Mouse (Mus musculus): Measurements from ENCODE around the gene Gm28053.

Gm28053 gene

DNA sequence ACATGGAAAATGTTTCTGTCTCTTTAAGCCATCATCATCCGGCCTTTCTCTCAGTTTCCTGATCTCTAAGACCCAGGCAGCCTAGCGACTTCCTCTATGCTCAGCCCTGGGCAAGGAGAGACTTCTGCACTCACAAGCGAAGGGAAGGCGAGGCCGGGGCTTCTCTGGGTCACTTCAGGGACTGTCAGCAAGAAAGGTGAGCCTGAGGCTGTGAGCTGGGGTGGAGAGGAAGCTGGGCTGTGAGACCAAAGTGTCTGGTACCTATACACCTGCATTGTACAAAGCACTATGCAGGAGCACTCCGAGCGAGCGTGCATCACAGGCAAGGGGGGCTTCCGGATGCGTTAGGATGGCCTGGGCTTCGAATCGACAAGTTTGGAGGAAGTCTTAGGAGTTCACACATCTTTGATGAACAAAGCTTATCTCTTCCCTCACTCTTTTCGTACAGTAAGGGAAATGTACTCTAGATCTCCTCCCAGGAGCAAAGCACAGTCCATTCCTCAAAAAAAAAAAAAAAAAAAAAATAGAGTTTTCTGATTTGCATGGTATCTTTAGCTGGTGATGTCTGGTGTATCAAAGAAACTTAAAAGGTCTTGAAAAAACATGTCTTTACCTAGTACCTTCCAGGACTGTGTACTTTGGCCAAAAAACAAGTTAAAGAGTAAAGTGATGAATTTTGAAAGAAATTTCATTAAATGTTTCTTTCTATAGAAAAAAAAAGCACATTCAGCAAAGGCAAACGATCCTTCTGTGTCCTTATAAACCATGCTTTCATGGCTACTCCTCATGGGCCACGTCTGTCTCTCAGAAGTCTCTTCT is 20.8 kb downstream of the Gm28053 start, which contains the start of gene Gimap1:
Gene Gimap1, plus strand, starts transcription at position 94 of the 819 bp plus-strand sequence.
- no peak for ATAC-seq (ENCODE audit: insufficient number of reproducible peaks, low FRiP score, low TSS enrichment)

DNA sequence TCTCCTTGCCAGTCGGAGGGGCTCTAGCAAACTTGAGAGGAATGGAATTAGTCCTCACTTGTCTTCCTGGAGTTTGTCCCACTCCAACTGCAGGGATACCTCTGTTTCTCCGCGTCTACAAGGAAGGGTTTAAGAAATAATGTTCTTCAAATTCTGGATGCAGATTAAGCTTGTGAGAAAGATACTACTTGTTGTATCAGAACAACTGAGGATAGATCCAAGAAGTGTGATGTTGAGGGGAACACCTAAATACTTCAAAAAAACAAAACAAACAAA is 21.3 kb downstream of the Gm28053 start:
- no peak for ATAC-seq (ENCODE audit: insufficient number of reproducible peaks, low FRiP score, low TSS enrichment)

- no peak for ATAC-seq (ENCODE audit: insufficient number of reproducible peaks, low FRiP score, low TSS enrichment)
Measured at GRCm38 (mm10) chr6:48740501-48741169, 22.2 kb downstream of the Gm28053 start.

DNA sequence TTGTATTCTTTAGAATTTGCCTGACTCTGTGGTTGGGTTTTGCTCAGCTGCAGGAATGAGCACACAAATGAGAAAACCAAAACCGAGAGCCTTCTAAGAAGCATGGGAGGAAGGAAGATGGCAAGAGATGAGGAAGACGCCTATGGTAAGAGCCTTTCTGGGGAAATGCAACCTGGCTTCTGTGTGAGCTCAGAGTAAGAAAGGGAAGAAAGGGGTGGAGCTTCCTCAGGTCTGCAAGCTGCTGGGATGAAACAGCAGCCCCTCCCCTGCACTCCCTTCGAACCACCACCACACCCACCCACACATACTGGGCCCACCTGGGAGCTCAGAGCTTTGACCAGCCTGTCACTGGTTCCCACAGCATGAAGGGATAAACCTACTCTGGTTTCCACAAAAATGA is 22.9 kb downstream of the Gm28053 start:
- no peak for ATAC-seq (ENCODE audit: insufficient number of reproducible peaks, low FRiP score, low TSS enrichment)

- ATAC-seq (ENCODE audit: insufficient number of reproducible peaks, low FRiP score, low TSS enrichment): no peak
Measured at GRCm38 (mm10) chr6:48741711-48742206, 23.4 kb downstream of the Gm28053 start.

- ATAC-seq (ENCODE audit: insufficient number of reproducible peaks, low FRiP score, low TSS enrichment): no peak
Measured at GRCm38 (mm10) chr6:48742422-48743351, 24.3 kb downstream of the Gm28053 start.

- no peak for ATAC-seq (ENCODE audit: insufficient number of reproducible peaks, low FRiP score, low TSS enrichment)
Measured at GRCm38 (mm10) chr6:48745490-48745889, 27.1 kb downstream of the Gm28053 start.

- 0 out of 2 replicates have a peak, but pooled peaks have one; percentile 49 for ATAC-seq (ENCODE audit: insufficient number of reproducible peaks, low FRiP score, low TSS enrichment)
Measured at GRCm38 (mm10) chr6:48745959-48746889, 27.8 kb downstream of the Gm28053 start, which contains the start of gene Gimap5. Gene Gimap5, plus strand, starts transcription at chr6:48746197.

DNA sequence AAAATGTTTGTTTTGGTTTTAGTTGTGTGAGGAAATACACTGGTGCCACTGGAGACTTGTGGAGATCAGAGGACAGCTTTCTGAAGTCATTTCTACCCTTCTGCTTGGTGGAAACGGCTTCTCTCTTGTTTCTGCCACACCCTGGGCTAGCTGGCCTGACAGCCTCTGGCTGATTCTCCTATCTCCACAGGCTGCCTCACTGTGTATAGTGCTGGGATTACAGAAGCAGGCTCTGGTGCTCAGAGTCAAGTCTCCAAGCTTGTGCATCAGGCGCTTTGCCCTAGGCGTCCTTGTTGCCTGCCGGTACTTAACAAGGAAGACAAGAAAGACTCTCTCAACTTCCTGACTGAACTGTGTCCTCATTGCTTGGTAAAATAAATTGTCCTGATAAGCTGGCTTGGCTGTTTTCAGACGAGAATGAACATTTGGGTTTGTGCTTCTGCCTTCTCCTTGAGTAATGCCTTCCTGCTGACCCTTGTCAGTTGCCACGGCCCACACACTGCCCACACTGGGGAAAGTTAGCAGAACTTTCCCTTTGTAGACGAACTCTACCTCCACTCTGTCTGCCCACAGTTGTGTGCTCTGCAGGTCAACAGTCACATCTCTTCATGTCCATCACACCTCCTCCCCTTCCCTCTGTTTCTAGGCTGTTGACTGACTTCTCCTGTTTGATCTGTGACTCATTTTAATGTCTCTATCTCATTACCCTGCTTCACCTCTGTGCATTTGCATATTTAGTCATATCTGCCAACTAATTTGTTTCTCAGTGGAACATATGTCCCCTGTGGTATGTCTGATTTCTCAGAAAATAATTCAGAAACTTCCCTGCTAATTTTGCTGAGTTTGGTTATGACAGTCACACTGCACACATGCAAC is 28.9 kb downstream of the Gm28053 start:
- no peak for ATAC-seq (ENCODE audit: insufficient number of reproducible peaks, low FRiP score, low TSS enrichment)

- ATAC-seq (ENCODE audit: insufficient number of reproducible peaks, low FRiP score, low TSS enrichment): no peak
Measured at GRCm38 (mm10) chr6:48763567-48764270, 45.3 kb downstream of the Gm28053 start.

- no peak for ATAC-seq (ENCODE audit: insufficient number of reproducible peaks, low FRiP score, low TSS enrichment)
Measured at GRCm38 (mm10) chr6:48764496-48764895, 46.1 kb downstream of the Gm28053 start.

GRCm38 (mm10) chr6:48768178-48768869 is 49.9 kb downstream of the Gm28053 start:
- ATAC-seq (ENCODE audit: insufficient number of reproducible peaks, low FRiP score, low TSS enrichment): no peak

DNA sequence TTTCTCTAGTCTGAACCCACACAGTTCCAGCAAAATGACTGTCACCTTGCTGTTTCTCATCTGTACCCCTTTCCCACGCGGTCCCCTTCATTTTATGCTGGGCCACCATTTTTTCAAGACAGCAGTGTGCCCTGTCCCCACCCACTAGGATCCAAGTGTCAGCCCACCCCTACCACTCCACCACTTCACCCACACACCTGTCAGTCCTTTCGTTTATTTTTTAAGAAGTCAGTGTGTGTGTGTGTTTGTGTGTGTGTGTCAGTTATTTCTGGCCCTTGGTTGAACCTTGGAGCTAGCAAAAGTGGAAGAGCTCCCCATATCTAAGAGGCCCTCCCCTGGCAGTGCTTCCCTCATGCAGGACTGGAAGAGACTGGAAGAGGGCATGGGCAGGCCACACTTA is 50.5 kb downstream of the Gm28053 start:
- no peak for ATAC-seq (ENCODE audit: insufficient number of reproducible peaks, low FRiP score, low TSS enrichment)

- ATAC-seq (ENCODE audit: insufficient number of reproducible peaks, low FRiP score, low TSS enrichment): no peak
Measured at GRCm38 (mm10) chr6:48770696-48771095, 52.3 kb downstream of the Gm28053 start, which contains the start of gene Gimap3. Gene Gimap3, minus strand, starts transcription at chr6:48770851.

- peak; percentile 78 for ATAC-seq (ENCODE audit: insufficient number of reproducible peaks, low FRiP score, low TSS enrichment)
Measured at GRCm38 (mm10) chr6:48772030-48772429, 53.6 kb downstream of the Gm28053 start.

DNA sequence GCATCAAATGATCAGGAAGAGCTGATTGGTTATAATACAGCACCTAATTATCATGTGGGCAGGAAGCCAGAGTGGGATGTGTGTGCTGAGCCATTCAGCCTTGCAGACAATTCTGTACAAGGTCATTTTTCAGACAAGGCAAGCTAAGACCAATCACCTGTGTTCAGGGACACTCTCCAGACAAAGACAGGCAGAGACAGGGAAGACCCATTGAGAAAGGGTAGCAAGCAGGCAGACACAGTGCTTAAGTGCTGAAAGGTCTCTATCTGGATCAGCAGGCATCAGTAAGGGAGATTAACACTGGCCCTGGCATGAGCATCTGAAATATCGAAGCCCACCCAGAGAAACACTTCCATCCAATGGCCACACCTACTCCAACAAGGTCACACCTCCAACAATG is 66.0 kb downstream of the Gm28053 start:
- ATAC-seq (ENCODE audit: insufficient number of reproducible peaks, low FRiP score, low TSS enrichment): no peak

- ATAC-seq (ENCODE audit: insufficient number of reproducible peaks, low FRiP score, low TSS enrichment): no peak
Measured at GRCm38 (mm10) chr6:48785189-48785588, 66.8 kb downstream of the Gm28053 start.
